Mouse (Mus musculus) left cerebral cortex, postnatal 14 days (tissue): ENCODE results near the gene Phykpl. TPM values are rescaled to one million over a fixed set of nuclear protein-coding genes. Genes with fewer than 3 reads are reported as not detected.

ENCODE experiments used
- total RNA-seq, 2 experiments: library from RNA; stranded (reverse); gene quantifications; 2 replicates each; pipeline ENCODE4 v1.2.3; 2021

Gene Phykpl
- total RNA-seq, 2 experiments from 2014 or later = 5.8 to 6.4 TPM

Other genes with a start within 250 kb of the Phykpl start
- gene Hnrnpab, start 22.1 kb downstream of the Phykpl start, total RNA-seq = 100 to 1,000 TPM; 131 to 144 TPM
- 10 to 100 TPM; 46.5 to 49.4 TPM for gene Nhp2, start 35.0 kb downstream of the Phykpl start, total RNA-seq
- gene Rmnd5b, start 51.1 kb downstream of the Phykpl start, total RNA-seq = 10 to 100 TPM; 52.3 to 54.6 TPM
- gene N4bp3, start 66.1 kb downstream of the Phykpl start, total RNA-seq = 10 to 100 TPM in 1 of 2 experiments, 1 to 10 TPM in 1; 9.1 to 11.0 TPM
- 1 to 10 TPM in 1 of 2 experiments, under 1 TPM in 1; 0.91 to 1.1 TPM for gene D930048N14Rik, start 66.2 kb downstream of the Phykpl start, total RNA-seq
- 10 to 100 TPM; 31.3 to 31.6 TPM for gene 0610009B22Rik, start 104.1 kb downstream of the Phykpl start, total RNA-seq
- 10 to 100 TPM; 20.9 to 24.4 TPM for gene Sec24a, start 178.9 kb downstream of the Phykpl start, total RNA-seq
- 10 to 100 TPM; 73.8 to 74.4 TPM for gene Sar1b, start 178.9 kb downstream of the Phykpl start, total RNA-seq